Mouse (Mus musculus) MEL (cell line): ENCODE measurements at regions not wholly inside any gene's neighbourhood (a gene's known extent, or its start where the extent isn't known, plus 50 kb on each side); places are given as distances from the start of the nearest gene placed in this dataset.

ENCODE experiments used
- DNase-seq: peaks from one replicate; pipeline ENCODE4 v3.0.0; 2011; ENCODE audit warnings: low read depth, low spot score
- H3K27ac ChIP-seq: 2 replicates; pipeline ENCODE4 v1.5.1; 2012; ENCODE audit warnings: low read depth, mild to moderate bottlenecking, control low read depth, low read length, moderate library complexity; ENCODE audit not compliant: control insufficient read depth
- H3K27me3 ChIP-seq, 2 experiments: fragments of 150-350 bp in 1 of 2; sonication (generic) in 1 of 2; 2 replicates each; pipeline ENCODE4 v1.6.1; 2012; ENCODE audit warnings: low read length in 2 of 2, mild to moderate bottlenecking in 2 of 2, improper control_type of control experiment in 1 of 2, moderate library complexity in 1 of 2; ENCODE audit not compliant: insufficient read depth in 2 of 2, control insufficient read depth in 1 of 2
- H3K36me3 ChIP-seq, 2 experiments: 2 replicates each; pipeline ENCODE4 v1.6.1; 2012 to 2014; ENCODE audit warnings: low read length in 2 of 2, improper control_type of control experiment in 1 of 2, inconsistent platforms in 1 of 2, mild to moderate bottlenecking in 1 of 2; ENCODE audit not compliant: insufficient read depth in 2 of 2, control insufficient read depth in 1 of 2
- H3K4me1 ChIP-seq, 2 experiments: fragments of 150-350 bp in 1 of 2; sonication (generic) in 1 of 2; 2 replicates each; pipeline ENCODE4 v1.6.1; 2012; ENCODE audit warnings: low read length in 2 of 2, improper control_type of control experiment in 1 of 2, mild to moderate bottlenecking in 1 of 2; ENCODE audit not compliant: insufficient read depth in 2 of 2, control insufficient read depth in 1 of 2
- H3K4me3 ChIP-seq, 2 experiments: fragments of 150-350 bp in 1 of 2; sonication (generic) in 1 of 2; 2 replicates each; pipeline ENCODE4 v1.5.1; 2012; ENCODE audit warnings: low read depth in 2 of 2, low read length in 2 of 2, mild to moderate bottlenecking in 2 of 2, moderate library complexity in 2 of 2, control low read depth in 1 of 2, improper control_type of control experiment in 1 of 2; ENCODE audit not compliant: control insufficient read depth in 1 of 2, insufficient read depth in 1 of 2
- H3K79me2 ChIP-seq: 2 replicates; pipeline ENCODE4 v1.6.1; 2012; ENCODE audit warnings: mild to moderate bottlenecking, low read length, moderate library complexity; ENCODE audit not compliant: control insufficient read depth, poor library complexity, insufficient read depth
- H3K9ac ChIP-seq: 2 replicates; pipeline ENCODE4 v1.6.1; 2012; ENCODE audit warnings: low read depth, mild to moderate bottlenecking, control low read depth, low read length, moderate library complexity; ENCODE audit not compliant: control insufficient read depth, poor library complexity, severe bottlenecking
- H3K9me3 ChIP-seq: fragments of 150-350 bp; sonication (generic); replicated peaks from 2 replicates; pipeline ENCODE4 v1.6.1; 2012; ENCODE audit warnings: mild to moderate bottlenecking, low read length, improper control_type of control experiment, moderate library complexity; ENCODE audit not compliant: insufficient read depth
- CHD1 ChIP-seq: IDR thresholded peaks from 2 replicates; pipeline ENCODE4 v1.6.1; 2012; ENCODE audit warnings: low read depth, mild to moderate bottlenecking, inconsistent platforms, low read length, improper control_type of control experiment
- CTCF ChIP-seq, 3 experiments: IDR thresholded peaks in 2 of 3; conservative IDR thresholded peaks in 1 of 3; 2 replicates each; pipeline ENCODE4 v1.5.1; 2011 to 2012; ENCODE audit warnings: low read length in 3 of 3, low read depth in 2 of 3, mild to moderate bottlenecking in 2 of 3, improper control_type of control experiment in 1 of 3, inconsistent platforms in 1 of 3, mixed read lengths in 1 of 3, moderate library complexity in 1 of 3; ENCODE audit not compliant: control insufficient read depth in 1 of 3, insufficient read depth in 1 of 3, poor library complexity in 1 of 3, severe bottlenecking in 1 of 3
- ELF1 ChIP-seq: IDR thresholded peaks from 2 replicates; pipeline ENCODE4 v1.6.1; 2014; ENCODE audit warnings: low read depth, mild to moderate bottlenecking, inconsistent platforms, low read length, improper control_type of control experiment, moderate library complexity
- HCFC1 ChIP-seq: IDR thresholded peaks from 2 replicates; pipeline ENCODE4 v1.6.1; 2012; ENCODE audit warnings: low read depth, mild to moderate bottlenecking, inconsistent platforms, low read length, improper control_type of control experiment, moderate library complexity
- KAT2A ChIP-seq: conservative IDR thresholded peaks from 2 replicates; pipeline ENCODE4 v1.6.1; 2012; ENCODE audit warnings: low read depth, low read length, improper control_type of control experiment, inconsistent platforms
- MAFK ChIP-seq: IDR thresholded peaks from 2 replicates; pipeline ENCODE4 v1.6.1; 2011; ENCODE audit warnings: low read depth, mild to moderate bottlenecking, low read length, improper control_type of control experiment, borderline replicate concordance
- MAZ ChIP-seq: IDR thresholded peaks from 2 replicates; pipeline ENCODE4 v1.6.1; 2012; ENCODE audit warnings: low read depth, mild to moderate bottlenecking, inconsistent platforms, low read length, improper control_type of control experiment
- MEF2A ChIP-seq: IDR thresholded peaks from 2 replicates; pipeline ENCODE4 v1.6.1; 2014; ENCODE audit warnings: low read depth, mild to moderate bottlenecking, inconsistent platforms, low read length, improper control_type of control experiment; ENCODE audit not compliant: poor library complexity, insufficient replicate concordance, severe bottlenecking; ENCODE audit errors: extremely low read depth
- MXI1 ChIP-seq: IDR thresholded peaks from 2 replicates; pipeline ENCODE4 v1.6.1; 2011; ENCODE audit warnings: mild to moderate bottlenecking, low read depth, low read length, improper control_type of control experiment
- MYB ChIP-seq: IDR thresholded peaks from 2 replicates; pipeline ENCODE4 v1.6.1; 2011; ENCODE audit warnings: mild to moderate bottlenecking, low read depth, low read length, improper control_type of control experiment
- MYC ChIP-seq: IDR thresholded peaks from 2 replicates; pipeline ENCODE4 v1.6.1; 2011; ENCODE audit warnings: low read depth, mild to moderate bottlenecking, low read length, improper control_type of control experiment, moderate library complexity
- NELFE ChIP-seq: IDR thresholded peaks from 2 replicates; pipeline ENCODE4 v1.6.1; 2011; ENCODE audit warnings: low read depth, low read length, improper control_type of control experiment
- POLR2A ChIP-seq, 2 experiments: IDR thresholded peaks; 2 replicates each; pipeline ENCODE4 v1.6.1; 2011 to 2012; ENCODE audit warnings: low read length in 2 of 2, mild to moderate bottlenecking in 2 of 2, control low read depth in 1 of 2, improper control_type of control experiment in 1 of 2, low read depth in 1 of 2, moderate library complexity in 1 of 2; ENCODE audit not compliant: control insufficient read depth in 1 of 2, insufficient read depth in 1 of 2, poor library complexity in 1 of 2
- SIN3A ChIP-seq: IDR thresholded peaks from 2 replicates; pipeline ENCODE4 v1.6.1; 2012; ENCODE audit warnings: low read length, improper control_type of control experiment, inconsistent platforms
- TAL1 ChIP-seq: IDR thresholded peaks from 2 replicates; pipeline ENCODE4 v1.6.1; 2012; ENCODE audit warnings: mild to moderate bottlenecking, inconsistent platforms, low read length, moderate library complexity, mixed read lengths
- TBP ChIP-seq: IDR thresholded peaks from 2 replicates; pipeline ENCODE4 v1.8.0; 2011; ENCODE audit warnings: low read depth, low read length, improper control_type of control experiment
- USF1 ChIP-seq: IDR thresholded peaks from 2 replicates; pipeline ENCODE4 v1.6.1; 2014; ENCODE audit warnings: low read depth, mild to moderate bottlenecking, inconsistent platforms, low read length, improper control_type of control experiment, moderate library complexity
- ZC3H11A ChIP-seq: IDR thresholded peaks from 2 replicates; pipeline ENCODE4 v1.6.1; 2012; ENCODE audit warnings: low read depth, mild to moderate bottlenecking, inconsistent platforms, low read length, improper control_type of control experiment

GRCm38 (mm10) chr5:50343681-50344080 is 284.9 kb upstream of the Adgra3 start:
- DNase-seq, result no peak
- Histone ChIP-seq H3K4me1 (no peaks in the 10 kb centered on the region), H3K9ac (no peak overlapping the region), H3K9me3 (no peaks in the 10 kb centered on the region), H3K36me3 (no peaks in the 10 kb centered on the region), H3K79me2 (no peaks in the 10 kb centered on the region), H3K4me3 (no peak overlapping the region), H3K27me3 (no peaks in the 10 kb centered on the region), H3K27ac (no peak overlapping the region)
- no peak for TF ChIP-seq ZC3H11A
- TF ChIP-seq MYB, result no peak
- no peak for TF ChIP-seq MAZ
- TF ChIP-seq ELF1, result no peak
- TF ChIP-seq MAFK, result no peak
- TF ChIP-seq USF1, result no peak
- TF ChIP-seq POLR2A (IDR thresholded peaks at IDR 0.05; ENCODE audit: control insufficient read depth in 1 of 2, insufficient read depth in 1 of 2, low read depth in 1 of 2, low read length in 2 of 2, poor library complexity in 1 of 2), result no peak
- TF ChIP-seq CHD1, result no peak
- TF ChIP-seq TBP, result no peak

GRCm38 (mm10) chr5:50309491-50309890 is 250.7 kb upstream of the Adgra3 start:
- no peaks in the 10 kb centered on the region for H3K36me3 ChIP-seq
- no peak overlapping the region for H3K27ac ChIP-seq
- no peak overlapping the region for H3K4me3 ChIP-seq
- DNase-seq, result no peak
- no peaks in the 10 kb centered on the region for H3K9me3 ChIP-seq
- TF ChIP-seq ELF1 (no peak), SIN3A (no peak), MYC (no peak), NELFE (no peak), CTCF (IDR thresholded peaks at IDR 0.05 in 2 of 3, conservative IDR thresholded peaks at IDR 0.05 in 1 of 3; ENCODE audit: control insufficient read depth in 1 of 3, insufficient read depth in 1 of 3, low read depth in 2 of 3, low read length in 3 of 3, poor library complexity in 1 of 3, severe bottlenecking in 1 of 3) (no peak), TAL1 (no peak), CHD1 (no peak), MEF2A (no peak), KAT2A (no peak), MYB (no peak), HCFC1 (no peak), MXI1 (no peak)
- H3K79me2 ChIP-seq, result no peaks in the 10 kb centered on the region
- no peak overlapping the region for H3K9ac ChIP-seq
- no peaks in the 10 kb centered on the region for H3K27me3 ChIP-seq
- no peaks in the 10 kb centered on the region for H3K4me1 ChIP-seq
